Mouse (Mus musculus): ENCODE data around the gene Cd300lg. TPM values are rescaled to one million over a fixed set of nuclear protein-coding genes. Genes with fewer than 3 reads are reported as not detected.

The Cd300lg gene
- polyA plus RNA-seq, 1 experiment from 2014 or later, result 0.27 TPM

- H3K36me3 ChIP-seq (ENCODE audit: control insufficient read depth, insufficient read depth, low read length), result no peaks in the 10 kb centered on the region
- peak; percentile 68 for DNase-seq (ENCODE audit: low spot score)
- H3K9me3 ChIP-seq (ENCODE audit: control insufficient read depth, low read length), result no peaks in the 10 kb centered on the region
- WGBS, result 10% methylated on average over 17 of the region's 17 CpGs
- H3K4me3 ChIP-seq (ENCODE audit: low read depth, low read length), result no peak overlapping the region
- no peak overlapping the region for H3K27ac ChIP-seq (ENCODE audit: low read depth, low read length)
- H3K27me3 ChIP-seq (replicated peaks; ENCODE audit: control insufficient read depth, insufficient read depth, low read length), result peaks cover 72% of the 10 kb centered on the region
- H3K4me2 ChIP-seq, result peak overlapping the region; percentile 4; the same call in 1 of the 2 replicates
- no peak overlapping the region for H3K9ac ChIP-seq (ENCODE audit: low read depth, low read length)
- H3K4me1 ChIP-seq (replicated peaks; ENCODE audit: control insufficient read depth, insufficient read depth, low read length), result peaks cover 18% of the 10 kb centered on the region
- ATAC-seq (replicated peaks; ENCODE audit: low FRiP score), result peak; percentile 51; the same call in 1 of the 2 replicates
These were observed 61.4 kb downstream of the Cd300lg start for GRCm38 (mm10) chr11:102102485-102103258.

Other genes starting within 250 kb of the Cd300lg start
- 2.8 and 3.6 TPM in 2 replicates for gene Meox1, start 147.1 kb upstream of the Cd300lg start, polyA plus RNA-seq (2014; fragmentation: Nextera tagmentation; extraction: Ambion mirVana)
- not detected in 2 replicates for gene Sost, start 74.5 kb upstream of the Cd300lg start, polyA plus RNA-seq (2014; fragmentation: Nextera tagmentation; extraction: Ambion mirVana)
- not detected in 2 replicates for gene Cfap97d1, start 57.2 kb upstream of the Cd300lg start, polyA plus RNA-seq (2014; fragmentation: Nextera tagmentation; extraction: Ambion mirVana)
- gene Dusp3, start 54.5 kb upstream of the Cd300lg start, polyA plus RNA-seq (2014; fragmentation: Nextera tagmentation; extraction: Ambion mirVana), result 20.5 and 21.2 TPM in 2 replicates
- 2.6 and 3.2 TPM in 2 replicates for gene Mpp3, start 13.0 kb upstream of the Cd300lg start, polyA plus RNA-seq (2014; fragmentation: Nextera tagmentation; extraction: Ambion mirVana)
- gene Mpp2, start 47.0 kb downstream of the Cd300lg start, polyA plus RNA-seq (2014; fragmentation: Nextera tagmentation; extraction: Ambion mirVana), result 12.1 and 12.8 TPM in 2 replicates
- gene Ppy, start 59.8 kb downstream of the Cd300lg start, polyA plus RNA-seq (2014; fragmentation: Nextera tagmentation; extraction: Ambion mirVana), result not detected in 2 replicates
- gene Pyy, start 66.3 kb downstream of the Cd300lg start, polyA plus RNA-seq (2014; fragmentation: Nextera tagmentation; extraction: Ambion mirVana), result 1.0 and 2.4 TPM in 2 replicates
- 4.9 and 5.1 TPM in 2 replicates for gene Nags, start 104.0 kb downstream of the Cd300lg start, polyA plus RNA-seq (2014; fragmentation: Nextera tagmentation; extraction: Ambion mirVana)
- 25.7 and 26.0 TPM in 2 replicates for gene Tmem101, start 114.9 kb downstream of the Cd300lg start, polyA plus RNA-seq (2014; fragmentation: Nextera tagmentation; extraction: Ambion mirVana)
- gene Lsm12, start 143.8 kb downstream of the Cd300lg start, polyA plus RNA-seq (2014; fragmentation: Nextera tagmentation; extraction: Ambion mirVana), result 80.1 and 83.2 TPM in 2 replicates
- 38.8 and 39.5 TPM in 2 replicates for gene G6pc3, start 148.1 kb downstream of the Cd300lg start, polyA plus RNA-seq (2014; fragmentation: Nextera tagmentation; extraction: Ambion mirVana)
- 23.8 and 26.0 TPM in 2 replicates for gene Hdac5, start 188.7 kb downstream of the Cd300lg start, polyA plus RNA-seq (2014; fragmentation: Nextera tagmentation; extraction: Ambion mirVana)
- gene BC030867, start 207.4 kb downstream of the Cd300lg start, polyA plus RNA-seq (2014; fragmentation: Nextera tagmentation; extraction: Ambion mirVana), result 28.2 and 29.4 TPM in 2 replicates
- 0.05 and 0.12 TPM in 2 replicates for gene Asb16, start 227.2 kb downstream of the Cd300lg start, polyA plus RNA-seq (2014; fragmentation: Nextera tagmentation; extraction: Ambion mirVana)
- 41.6 and 44.8 TPM in 2 replicates for gene Tmub2, start 243.4 kb downstream of the Cd300lg start, polyA plus RNA-seq (2014; fragmentation: Nextera tagmentation; extraction: Ambion mirVana)

Measured in liver, embryonic 11.5 days (tissue).